Mouse (Mus musculus) CD4-positive naive resting alpha-beta T cell, adult 76 days (primary cell): ENCODE measurements around the gene Olfr463. TPM values are rescaled to one million over a fixed set of nuclear protein-coding genes. Genes with fewer than 3 reads are reported as not detected.

Source experiments
- total RNA-seq: library from RNA; stranded (reverse); gene quantifications from one replicate; pipeline ENCODE4 v1.2.4, GENCODE M21; 2023

Olfr463 gene
- total RNA-seq: not detected

GRCm38 (mm10) chr11:87897287-87897686 lies at the start of gene Olfr463:
Olfr463 (minus strand) TSS chr11:87897387.

GRCm38 (mm10) chr11:87920966-87921365 lies 23.8 kb upstream of the Olfr463 start, which contains the start of gene Olfr464:
Olfr464 (minus strand) TSS chr11:87920967.

GRCm38 (mm10) chr11:87892168-87892567 lies 5.0 kb downstream of the Olfr463 start, which contains the start of gene Olfr462:
Olfr462 (minus strand) TSS chr11:87892268.

GRCm38 (mm10) chr11:87875436-87875835 lies 21.8 kb downstream of the Olfr463 start, which contains the start of gene Epx:
Epx (minus strand) TSS chr11:87875536.

GRCm38 (mm10) chr11:87852690-87853596 lies 44.2 kb downstream of the Olfr463 start, which contains the start of gene Mks1:
Mks1 (plus strand) TSS chr11:87853215.

Other genes starting within 250 kb of the Olfr463 start
- 5.2 TPM for gene Rnf43, start 234.7 kb downstream of the Olfr463 start, total RNA-seq
- 155 TPM for gene Supt4a, start 159.8 kb downstream of the Olfr463 start, total RNA-seq
- 3.8 TPM for gene Tspoap1, start 136.8 kb downstream of the Olfr463 start, total RNA-seq
- 0.67 TPM for gene Mpo, start 103.8 kb downstream of the Olfr463 start, total RNA-seq
- not detected for gene Lpo, start 69.1 kb downstream of the Olfr463 start, total RNA-seq
- 9.6 TPM for gene Mks1, start 44.2 kb downstream of the Olfr463 start, total RNA-seq
- gene Epx, start 21.9 kb downstream of the Olfr463 start, total RNA-seq: not detected
- not detected for gene Olfr462, start 5.1 kb downstream of the Olfr463 start, total RNA-seq
- not detected for gene Olfr464, start 23.6 kb upstream of the Olfr463 start, total RNA-seq
- 22.2 TPM for gene Dynll2, start 90.1 kb upstream of the Olfr463 start, total RNA-seq
- 333 TPM for gene Srsf1, start 150.0 kb upstream of the Olfr463 start, total RNA-seq
- gene Vezf1, start 170.9 kb upstream of the Olfr463 start, total RNA-seq: 54.0 TPM
- gene Cuedc1, start 200.7 kb upstream of the Olfr463 start, total RNA-seq: 6.5 TPM